Mouse (Mus musculus) hindbrain, embryonic 11.5 days (tissue): Measurements from ENCODE around the gene Macrod2. TPM values are rescaled to one million over a fixed set of nuclear protein-coding genes. Genes with fewer than 3 reads are reported as not detected.

Source experiments
- ATAC-seq: fragments of 200-750 bp; cut with Nextera tagmentation; 2 replicates; pipeline ENCODE4 v1.8.0; 2017; ENCODE audit warnings: mild to moderate bottlenecking, moderate TSS enrichment, moderate library complexity; ENCODE audit not compliant: low FRiP score
- DNase-seq: peaks from one replicate; pipeline ENCODE4 v3.0.0-alpha.2; 2015; ENCODE audit warnings: low spot score
- H3K27ac ChIP-seq: fragments of 300-500 bp; sonication (generic); 2 replicates; pipeline ENCODE4 v1.5.1; 2014; ENCODE audit warnings: mild to moderate bottlenecking, low read depth, low read length
- H3K27me3 ChIP-seq: fragments of 300-500 bp; sonication (generic); 2 replicates; pipeline ENCODE4 v1.6.1; 2014; ENCODE audit warnings: mild to moderate bottlenecking, low read length, moderate library complexity, mixed read lengths; ENCODE audit not compliant: control insufficient read depth, insufficient read depth
- H3K36me3 ChIP-seq: fragments of 300-500 bp; sonication (generic); 2 replicates; pipeline ENCODE4 v1.6.1; 2014; ENCODE audit warnings: mild to moderate bottlenecking, low read length, moderate library complexity, mixed read lengths; ENCODE audit not compliant: control insufficient read depth, insufficient read depth
- H3K4me1 ChIP-seq: fragments of 300-500 bp; sonication (generic); replicated peaks from 2 replicates; pipeline ENCODE4 v1.6.1; 2014; ENCODE audit warnings: low read length, mixed read lengths; ENCODE audit not compliant: control insufficient read depth, insufficient read depth
- H3K4me2 ChIP-seq: fragments of 300-500 bp; sonication (generic); replicated peaks from 2 replicates; pipeline ENCODE4 v1.6.1; 2014; ENCODE audit warnings: mild to moderate bottlenecking, low read depth, low read length
- H3K4me3 ChIP-seq: fragments of 300-500 bp; sonication (generic); 2 replicates; pipeline ENCODE4 v1.5.1; 2014; ENCODE audit warnings: low read depth, low read length
- H3K9ac ChIP-seq: fragments of 300-500 bp; sonication (generic); 2 replicates; pipeline ENCODE4 v1.6.1; 2014; ENCODE audit warnings: low read depth, low read length
- H3K9me3 ChIP-seq: fragments of 300-500 bp; sonication (generic); 2 replicates; pipeline ENCODE4 v1.6.1; 2016; ENCODE audit warnings: low read length; ENCODE audit not compliant: control insufficient read depth
- WGBS: fragments of 180-500 bp; shearing (Covaris S2); extraction: QIAGEN DNeasy Blood & Tissue Kit; methylation state at CpG from one replicate; pipeline ENCODE4 v1.1.7; 2014; 5-methylcytosine and 5-hydroxymethylcytosine counted together
- polyA plus RNA-seq: library from polyadenylated mRNA; unstranded; fragments of >200 nt; fragmentation: Nextera tagmentation; extraction: Ambion mirVana; gene quantifications from 2 replicates; pipeline ENCODE4 v1.2.1, GENCODE M21; 2014

The Macrod2 gene
- polyA plus RNA-seq, 1 experiment from 2014 or later: 42.5 TPM

DNA sequence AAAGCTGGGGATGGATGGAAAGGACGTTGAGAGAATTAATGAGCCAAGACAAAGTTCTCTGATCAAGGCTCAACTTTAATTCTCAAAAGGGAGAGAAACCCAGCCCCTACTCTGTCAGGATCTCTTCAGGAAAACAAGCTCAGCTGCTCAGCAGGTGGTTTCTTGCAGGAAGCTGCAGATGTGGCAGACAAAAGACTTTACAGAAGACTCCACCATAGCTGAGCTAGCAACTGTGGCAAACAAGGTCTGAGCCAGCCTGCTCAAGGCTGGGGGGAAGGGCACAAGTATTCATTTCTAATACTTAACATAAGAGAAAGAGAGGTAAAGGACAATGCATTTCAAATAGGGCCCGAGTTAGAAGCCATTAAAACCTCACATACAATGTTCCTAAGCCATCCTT, 1013.7 kb downstream of the Macrod2 start:
- Histone ChIP-seq H3K27me3 (no peaks in the 10 kb centered on the region), H3K4me3 (no peak overlapping the region), H3K4me2 (no peak overlapping the region), H3K27ac (no peak overlapping the region), H3K36me3 (no peaks in the 10 kb centered on the region), H3K9ac (no peak overlapping the region), H3K9me3 (no peaks in the 10 kb centered on the region), H3K4me1 (no peaks in the 10 kb centered on the region)
- no peak for ATAC-seq
- 10% methylated on average over 2 of the region's 2 CpGs for WGBS
- no peak for DNase-seq

DNA sequence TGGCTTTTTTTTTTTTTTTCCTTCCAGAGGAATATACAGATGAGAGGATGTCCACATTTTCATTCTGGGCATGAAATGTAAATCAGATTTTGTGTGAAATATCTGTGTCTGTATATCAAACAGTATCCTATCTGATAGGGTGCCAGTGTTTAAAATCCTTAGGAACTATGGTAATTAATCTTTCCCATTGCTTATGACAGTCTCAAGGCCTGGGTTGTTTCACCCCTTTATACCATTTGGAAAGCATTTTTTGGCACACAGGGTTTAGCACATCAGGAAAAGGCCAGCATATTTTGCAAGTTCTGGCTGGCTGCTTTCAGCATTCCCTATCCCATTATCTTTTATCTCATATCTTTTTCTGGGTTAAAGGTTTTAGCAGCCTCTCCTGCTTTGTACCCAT, 1021.3 kb downstream of the Macrod2 start:
- H3K9me3 ChIP-seq: no peaks in the 10 kb centered on the region
- no peaks in the 10 kb centered on the region for H3K4me1 ChIP-seq
- no peaks in the 10 kb centered on the region for H3K27me3 ChIP-seq
- H3K4me2 ChIP-seq: no peak overlapping the region
- DNase-seq (no peak), ATAC-seq (no peak)
- no peaks in the 10 kb centered on the region for H3K36me3 ChIP-seq
- H3K4me3 ChIP-seq: no peak overlapping the region
- H3K27ac ChIP-seq: no peak overlapping the region; the same call in 1 of the 2 replicates
- H3K9ac ChIP-seq: no peak overlapping the region

DNA sequence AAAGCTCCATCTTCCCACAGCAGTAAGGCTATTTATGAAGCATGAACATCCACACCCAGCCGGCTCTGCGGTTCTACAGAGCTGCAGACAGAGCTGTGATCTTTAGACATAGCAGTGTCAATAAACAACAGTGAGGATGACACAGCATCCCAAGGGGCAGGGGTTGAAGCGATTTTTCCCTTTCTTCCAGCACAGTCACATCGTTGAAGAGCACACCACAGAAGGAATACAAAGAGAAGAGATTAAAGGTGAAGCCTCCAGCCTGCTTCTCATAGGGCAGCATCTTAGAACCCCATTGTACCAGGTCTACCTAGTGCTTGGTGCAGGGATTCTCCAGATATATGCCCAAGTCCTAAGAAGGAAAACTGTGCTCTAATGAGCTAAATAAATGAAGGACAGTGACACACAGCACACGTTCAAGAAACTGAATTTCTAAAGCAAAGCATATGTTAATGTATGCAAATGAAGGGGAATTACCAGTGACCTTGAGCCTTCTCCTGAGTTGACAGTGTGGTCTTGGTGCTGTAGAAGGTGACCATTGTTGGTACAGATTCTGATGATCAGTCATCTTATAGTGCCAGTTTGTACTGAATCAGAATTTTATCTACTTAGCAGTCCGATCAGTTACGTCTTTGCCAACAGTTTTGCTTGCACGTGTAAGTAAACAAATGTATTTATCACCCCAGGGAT, 1021.9 kb downstream of the Macrod2 start:
- DNase-seq: peak; percentile 26
- H3K4me3 ChIP-seq: no peak overlapping the region
- H3K9me3 ChIP-seq: no peaks in the 10 kb centered on the region
- H3K27ac ChIP-seq: peak overlapping the region; percentile 61; the same call in 1 of the 2 replicates
- H3K36me3 ChIP-seq: no peaks in the 10 kb centered on the region
- H3K4me2 ChIP-seq: no peak overlapping the region
- ATAC-seq: peak; percentile 59
- no peak overlapping the region for H3K9ac ChIP-seq
- H3K27me3 ChIP-seq: no peaks in the 10 kb centered on the region
- WGBS: 45% methylated on average over 8 of the region's 8 CpGs
- no peaks in the 10 kb centered on the region for H3K4me1 ChIP-seq

- whole genome bisulfite sequencing: 77% methylated on average over 1 of the region's 1 CpGs
- no peak overlapping the region for H3K4me2 ChIP-seq
- no peak overlapping the region for H3K27ac ChIP-seq
- H3K27me3 ChIP-seq: no peaks in the 10 kb centered on the region
- H3K9me3 ChIP-seq: no peaks in the 10 kb centered on the region
- no peak overlapping the region for H3K4me3 ChIP-seq
- ATAC-seq: no peak
- no peak overlapping the region for H3K9ac ChIP-seq
- no peak for DNase-seq
- no peaks in the 10 kb centered on the region for H3K36me3 ChIP-seq
- no peaks in the 10 kb centered on the region for H3K4me1 ChIP-seq
These were observed 1024.7 kb downstream of the Macrod2 start for GRCm38 (mm10) chr2:141419806-141420205.

- Histone ChIP-seq H3K9me3 (no peaks in the 10 kb centered on the region), H3K9ac (no peak overlapping the region), H3K27ac (no peak overlapping the region), H3K4me1 (no peaks in the 10 kb centered on the region), H3K4me3 (no peak overlapping the region), H3K4me2 (no peak overlapping the region), H3K36me3 (no peaks in the 10 kb centered on the region), H3K27me3 (no peaks in the 10 kb centered on the region)
- no peak for ATAC-seq
- WGBS: 87% methylated on average over 5 of the region's 5 CpGs
- no peak for DNase-seq
These were observed 1039.0 kb downstream of the Macrod2 start for GRCm38 (mm10) chr2:141434084-141434483.

- H3K9me3 ChIP-seq: no peaks in the 10 kb centered on the region
- no peak for DNase-seq
- no peaks in the 10 kb centered on the region for H3K4me1 ChIP-seq
- H3K36me3 ChIP-seq: no peaks in the 10 kb centered on the region
- H3K27me3 ChIP-seq: no peaks in the 10 kb centered on the region
- no peak overlapping the region for H3K4me2 ChIP-seq
- H3K27ac ChIP-seq: no peak overlapping the region
- H3K4me3 ChIP-seq: no peak overlapping the region
- no peak for ATAC-seq
- no peak overlapping the region for H3K9ac ChIP-seq
- 74% methylated on average over 16 of the region's 16 CpGs for WGBS
These were observed 1039.8 kb downstream of the Macrod2 start for GRCm38 (mm10) chr2:141434731-141435570.

GRCm38 (mm10) chr2:141441896-141442295, 1046.8 kb downstream of the Macrod2 start:
- H3K36me3 ChIP-seq: no peaks in the 10 kb centered on the region
- no peaks in the 10 kb centered on the region for H3K9me3 ChIP-seq
- no peaks in the 10 kb centered on the region for H3K27me3 ChIP-seq
- 66% methylated on average over 2 of the region's 2 CpGs for WGBS
- H3K27ac ChIP-seq: no peak overlapping the region
- no peak overlapping the region for H3K9ac ChIP-seq
- no peak overlapping the region for H3K4me2 ChIP-seq
- H3K4me3 ChIP-seq: no peak overlapping the region
- ATAC-seq: no peak
- no peak for DNase-seq
- no peaks in the 10 kb centered on the region for H3K4me1 ChIP-seq

DNA sequence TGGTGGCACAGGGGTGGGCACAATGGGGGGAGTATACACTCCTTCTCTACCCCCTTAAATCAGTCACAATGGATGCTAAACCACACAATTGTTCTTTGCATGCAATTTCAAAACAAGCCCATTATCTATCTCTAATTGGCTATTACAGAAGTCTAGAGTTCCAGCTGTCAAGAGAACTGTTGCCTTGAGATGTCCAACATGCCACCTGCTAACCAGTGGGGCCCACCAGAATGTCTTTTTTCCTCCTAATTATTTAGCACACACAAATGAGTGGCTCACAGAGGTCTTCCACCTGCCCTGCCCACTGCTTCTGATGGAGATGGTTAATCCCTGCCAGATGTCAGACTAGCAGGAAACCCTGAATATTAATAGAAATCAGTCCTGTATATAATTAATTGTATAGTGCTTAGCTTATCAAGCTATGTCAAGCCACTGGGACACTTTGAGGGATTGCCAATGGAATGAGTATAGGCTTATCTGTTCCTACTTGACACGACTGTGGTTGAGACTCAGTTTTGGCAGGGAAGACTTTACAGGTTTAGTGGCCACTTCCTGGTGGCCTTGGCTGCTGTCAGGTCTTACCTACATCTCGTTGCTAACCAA, 1054.1 kb downstream of the Macrod2 start:
- Histone ChIP-seq H3K27me3 (no peaks in the 10 kb centered on the region), H3K9ac (no peak overlapping the region), H3K4me2 (no peak overlapping the region), H3K36me3 (no peaks in the 10 kb centered on the region), H3K27ac (no peak overlapping the region), H3K4me1 (no peaks in the 10 kb centered on the region), H3K9me3 (no peaks in the 10 kb centered on the region), H3K4me3 (no peak overlapping the region)
- WGBS: 75% methylated on average over 2 of the region's 2 CpGs
- DNase-seq (no peak), ATAC-seq (0 out of 2 replicates have a peak, but pooled peaks have one; percentile 47)
